Mouse (Mus musculus): ENCODE measurements around the gene Sost. TPM values are rescaled to one million over a fixed set of nuclear protein-coding genes. Genes with fewer than 3 reads are reported as not detected.

Sost gene
- polyA plus RNA-seq (2017; shearing (Covaris generic)), result not detected

DNA sequence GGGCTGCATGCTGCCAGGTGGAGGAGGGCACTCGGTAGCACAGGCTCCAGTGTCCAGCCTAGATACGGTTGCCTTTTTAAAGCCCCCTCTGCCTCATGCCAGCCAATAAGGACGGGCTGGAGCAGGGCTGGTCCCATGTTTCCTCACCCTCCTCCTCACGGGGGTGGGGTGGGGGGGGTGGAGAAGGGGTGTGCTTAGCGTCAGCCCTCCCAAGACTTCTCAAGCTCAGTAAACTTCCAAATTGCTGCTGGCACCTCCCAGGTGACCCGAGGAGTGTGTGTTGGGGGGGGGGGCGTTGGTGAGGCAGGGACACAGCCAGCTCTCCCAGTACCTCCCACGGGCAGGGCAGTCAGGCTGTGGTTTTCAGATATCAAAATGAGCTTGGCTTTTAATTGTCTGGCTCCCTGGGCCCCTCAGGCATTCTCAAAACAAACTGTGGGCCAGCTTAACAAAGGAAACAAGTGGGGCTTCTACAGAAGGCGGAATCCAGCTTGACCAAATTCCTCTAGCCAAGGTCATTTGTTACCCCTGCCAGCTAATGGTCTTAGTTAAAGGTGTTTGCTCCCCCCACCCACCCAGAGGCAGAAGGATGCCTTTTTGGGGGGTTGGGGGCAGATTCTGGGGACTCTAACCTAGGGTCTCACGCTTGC, at the start of gene Sost:
Gene Sost, minus strand, starts transcription at position 51 of the 650 bp plus-strand sequence.

DNA sequence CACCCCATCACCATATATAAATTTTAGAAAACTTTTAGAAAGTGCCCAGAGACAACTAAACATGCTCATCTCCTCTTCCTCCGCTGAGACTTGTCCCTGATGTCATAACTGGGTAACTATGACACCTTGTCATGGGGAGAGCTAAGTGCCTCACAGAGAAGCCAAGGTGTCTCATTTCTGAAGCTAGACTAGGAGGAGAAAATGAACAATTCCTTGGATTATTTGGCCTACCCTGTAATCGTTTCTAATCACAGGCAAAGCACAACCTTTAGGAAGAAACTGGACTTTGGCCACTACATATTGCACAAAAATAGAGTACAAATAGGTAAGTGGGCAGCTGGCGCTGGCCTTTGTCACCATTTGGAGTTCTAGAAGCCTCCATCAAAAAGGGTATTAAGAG, 20.1 kb upstream of the Sost start, which contains the start of gene Dusp3:
Gene Dusp3, minus strand, starts transcription at position 101 of the 400 bp plus-strand sequence.

GRCm38 (mm10) chr11:101984054-101985025, 17.5 kb upstream of the Sost start, which contains the start of gene Cfap97d1:
TSS of gene Cfap97d1 (plus strand) at chr11:101984279.

Other genes with a start within 250 kb of the Sost start
- 60.9 TPM for gene Dhx8, start 234.1 kb downstream of the Sost start, polyA plus RNA-seq (2017; shearing (Covaris generic))
- 0.43 TPM for gene Etv4, start 181.6 kb downstream of the Sost start, polyA plus RNA-seq (2017; shearing (Covaris generic))
- not detected for gene Meox1, start 72.6 kb downstream of the Sost start, polyA plus RNA-seq (2017; shearing (Covaris generic))
- gene Cfap97d1, start 17.3 kb upstream of the Sost start, polyA plus RNA-seq (2017; shearing (Covaris generic)), result not detected
- 0.29 TPM for gene Dusp3, start 20.0 kb upstream of the Sost start, polyA plus RNA-seq (2017; shearing (Covaris generic))
- not detected for gene Mpp3, start 61.4 kb upstream of the Sost start, polyA plus RNA-seq (2017; shearing (Covaris generic))
- gene Cd300lg, start 74.5 kb upstream of the Sost start, polyA plus RNA-seq (2017; shearing (Covaris generic)), result 0.11 TPM
- gene Mpp2, start 121.5 kb upstream of the Sost start, polyA plus RNA-seq (2017; shearing (Covaris generic)), result 5.7 TPM
- not detected for gene Ppy, start 134.3 kb upstream of the Sost start, polyA plus RNA-seq (2017; shearing (Covaris generic))
- not detected for gene Pyy, start 140.8 kb upstream of the Sost start, polyA plus RNA-seq (2017; shearing (Covaris generic))
- gene Nags, start 178.5 kb upstream of the Sost start, polyA plus RNA-seq (2017; shearing (Covaris generic)), result not detected
- 17.7 TPM for gene Tmem101, start 189.4 kb upstream of the Sost start, polyA plus RNA-seq (2017; shearing (Covaris generic))
- 56.1 TPM for gene Lsm12, start 218.3 kb upstream of the Sost start, polyA plus RNA-seq (2017; shearing (Covaris generic))
- 41.3 TPM for gene G6pc3, start 222.6 kb upstream of the Sost start, polyA plus RNA-seq (2017; shearing (Covaris generic))

All from activated CD4-positive, CD25-positive, alpha-beta regulatory T cell, adult 9 weeks (primary cell).